Mouse (Mus musculus): Measurements from ENCODE around the gene Pip5k1b. TPM values are rescaled to one million over a fixed set of nuclear protein-coding genes. Genes with fewer than 3 reads are reported as not detected.

Pip5k1b gene
- total RNA-seq, 2 experiments from 2014 or later = 68.7 to 78.5 TPM

- no peak for DNase-seq
These were observed 13.4 kb downstream of the Pip5k1b start for GRCm38 (mm10) chr19:24542293-24542675.

- no peak for DNase-seq
These were observed 13.9 kb downstream of the Pip5k1b start for GRCm38 (mm10) chr19:24541669-24542292.

GRCm38 (mm10) chr19:24540952-24541668 is 14.6 kb downstream of the Pip5k1b start:
- DNase-seq = no peak

- no peak for DNase-seq
These were observed 16.6 kb downstream of the Pip5k1b start for GRCm38 (mm10) chr19:24539041-24539440.

GRCm38 (mm10) chr19:24538181-24538580 is 17.5 kb downstream of the Pip5k1b start:
- no peak for DNase-seq

DNA sequence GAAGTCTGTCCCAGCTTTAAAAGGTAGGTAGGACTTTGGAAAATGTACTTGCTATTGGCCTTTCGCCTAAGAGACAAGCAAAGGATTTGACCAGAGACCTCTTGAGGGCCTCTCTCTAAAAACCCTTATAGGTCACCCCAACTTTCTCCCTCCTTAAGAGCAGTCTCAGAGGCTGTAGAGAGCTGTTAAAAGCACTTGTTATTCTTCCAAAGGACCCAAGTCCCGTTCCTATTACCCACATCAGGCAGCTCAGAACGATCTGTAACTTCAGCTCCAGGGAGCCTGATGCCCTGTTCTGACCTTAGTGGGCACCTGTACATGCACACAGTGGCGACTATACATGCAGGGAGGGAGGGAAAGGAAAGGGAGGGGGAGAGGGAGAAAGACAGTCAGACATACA is 18.0 kb downstream of the Pip5k1b start:
- DNase-seq = no peak

GRCm38 (mm10) chr19:24536920-24537319 is 18.8 kb downstream of the Pip5k1b start:
- no peak for DNase-seq

- no peak for DNase-seq
These were observed 19.4 kb downstream of the Pip5k1b start for GRCm38 (mm10) chr19:24536280-24536679.

- no peak for DNase-seq
These were observed 20.5 kb downstream of the Pip5k1b start for GRCm38 (mm10) chr19:24535161-24535560.

DNA sequence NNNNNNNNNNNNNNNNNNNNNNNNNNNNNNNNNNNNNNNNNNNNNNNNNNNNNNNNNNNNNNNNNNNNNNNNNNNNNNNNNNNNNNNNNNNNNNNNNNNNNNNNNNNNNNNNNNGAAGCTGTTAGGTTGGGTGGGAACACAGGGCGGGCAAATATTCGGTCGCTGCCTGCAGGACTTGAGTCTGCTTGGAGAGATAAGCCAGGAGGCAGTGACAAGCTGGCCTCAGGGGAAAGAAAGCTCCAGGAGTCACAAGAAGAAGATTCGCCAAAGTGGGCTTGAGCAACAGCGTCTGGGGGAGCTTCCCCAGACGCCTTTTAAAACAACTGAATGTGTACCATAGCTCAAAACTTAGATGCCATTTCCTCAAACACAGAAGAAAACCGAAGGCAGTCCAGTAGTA is 20.9 kb downstream of the Pip5k1b start:
- DNase-seq = no peak

GRCm38 (mm10) chr19:24528910-24529561 is 26.6 kb downstream of the Pip5k1b start:
- DNase-seq = no peak

DNA sequence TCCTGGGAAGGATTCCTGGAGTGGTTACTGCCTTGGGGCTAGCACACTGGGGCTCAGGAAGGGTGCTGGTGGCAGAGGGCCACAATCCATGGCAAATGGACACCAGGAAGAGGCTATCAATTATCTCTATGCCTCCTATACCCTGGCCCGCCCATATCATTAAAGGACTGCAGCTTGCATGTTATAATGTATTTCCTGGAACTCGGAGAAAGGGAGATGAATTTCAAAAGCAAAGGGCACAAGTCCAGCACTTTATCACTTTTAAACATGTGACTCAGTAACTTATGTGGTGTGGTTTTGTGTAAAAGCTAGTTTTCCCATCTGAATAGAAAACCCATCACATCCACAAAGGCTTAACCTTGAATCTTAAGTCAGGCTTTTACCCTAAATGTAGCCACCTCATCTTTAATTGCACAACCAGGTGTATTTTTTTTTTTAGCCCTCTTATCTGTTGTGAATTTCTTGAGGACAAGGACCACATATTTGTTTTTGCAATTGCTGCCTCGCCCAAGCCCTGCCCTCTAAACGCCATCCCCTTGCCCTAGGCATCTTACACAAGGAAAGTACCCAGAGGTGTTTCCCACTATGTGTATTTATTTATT is 27.4 kb downstream of the Pip5k1b start:
- no peak for DNase-seq

DNA sequence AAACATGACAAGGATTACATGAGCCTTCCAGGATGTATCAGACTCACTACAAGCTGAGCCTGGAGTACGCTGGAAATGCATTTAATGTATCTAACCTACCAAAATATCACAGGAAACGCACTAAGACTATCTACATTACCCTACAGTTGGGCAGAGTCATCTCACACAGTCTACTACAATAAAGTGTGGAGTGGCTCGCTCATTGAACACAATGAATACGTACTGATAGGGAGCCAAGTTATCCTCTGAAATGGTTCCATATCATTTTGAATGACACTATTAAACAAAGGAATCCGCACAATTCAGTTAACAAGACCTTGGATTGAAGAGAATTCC is 28.1 kb downstream of the Pip5k1b start:
- DNase-seq = no peak

- DNase-seq = no peak
These were observed 28.7 kb downstream of the Pip5k1b start for GRCm38 (mm10) chr19:24526731-24527612.

GRCm38 (mm10) chr19:24523476-24524313 is 32.0 kb downstream of the Pip5k1b start:
- peak; percentile 73 to 74 for DNase-seq

DNA sequence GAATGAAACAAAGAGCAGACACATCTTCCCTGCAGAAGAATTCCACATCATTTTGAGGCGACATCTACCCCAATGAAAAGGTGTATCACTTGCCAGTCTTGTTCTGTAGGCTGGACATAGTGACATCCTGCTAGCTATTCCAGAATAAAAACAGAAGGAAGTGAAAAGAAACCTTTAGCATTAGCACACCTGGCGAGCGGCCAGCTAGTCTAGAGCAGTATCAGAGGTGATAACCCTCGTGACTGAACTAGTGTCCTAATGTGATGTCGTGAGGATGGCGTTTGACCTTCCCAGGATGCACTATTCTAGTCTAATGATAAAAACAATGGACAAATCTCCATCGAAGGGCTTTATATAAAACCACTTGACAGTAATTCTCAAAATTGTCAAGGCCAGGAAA is 33.7 kb downstream of the Pip5k1b start:
- DNase-seq = no peak

DNA sequence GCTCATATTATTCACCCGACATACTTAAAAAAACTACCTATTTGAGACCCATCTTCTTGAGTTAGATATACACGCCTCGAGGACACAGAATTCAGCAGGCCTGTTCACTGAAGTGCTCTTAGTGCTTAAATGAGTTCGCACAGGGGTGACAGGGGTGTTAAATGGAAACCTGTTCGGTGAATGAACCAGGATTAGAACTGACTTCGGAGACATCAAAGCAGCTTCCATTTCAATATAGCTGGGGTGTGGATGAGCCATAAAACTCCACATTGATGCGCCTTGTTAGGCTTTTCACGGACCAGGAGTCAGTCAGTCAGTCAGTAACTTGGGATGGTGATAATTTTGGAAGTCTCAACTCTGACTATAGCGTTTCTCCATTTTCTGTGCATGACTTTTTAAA is 34.5 kb downstream of the Pip5k1b start:
- DNase-seq = no peak

GRCm38 (mm10) chr19:24519732-24520409 is 35.8 kb downstream of the Pip5k1b start:
- DNase-seq = no peak

GRCm38 (mm10) chr19:24518384-24518783 is 37.3 kb downstream of the Pip5k1b start:
- no peak for DNase-seq

GRCm38 (mm10) chr19:24517057-24517456 is 38.6 kb downstream of the Pip5k1b start:
- no peak for DNase-seq

DNA sequence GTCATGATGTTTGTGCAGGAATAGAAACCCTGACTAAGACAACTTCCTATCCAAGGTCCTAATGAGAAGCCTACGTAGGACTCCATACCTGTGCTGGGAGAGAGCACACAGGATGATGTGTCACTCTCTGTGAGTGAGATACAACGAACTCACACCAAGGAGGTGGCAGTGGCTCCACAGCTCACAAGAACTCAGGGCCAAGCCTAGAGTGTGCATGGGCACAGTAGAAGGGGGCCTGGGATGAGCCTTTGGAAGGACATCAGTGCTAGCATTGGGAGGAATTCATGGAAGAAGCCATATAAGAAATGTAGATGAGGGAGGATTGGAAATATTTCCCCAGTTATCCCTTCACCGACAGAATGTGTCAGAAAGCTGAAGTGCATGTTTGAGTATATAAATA is 39.7 kb downstream of the Pip5k1b start:
- no peak for DNase-seq

Measured in layer of hippocampus, postnatal 36 days (tissue).